8 mouse cellular contexts compared by ENCODE assay signal in the genomic region with DNA sequence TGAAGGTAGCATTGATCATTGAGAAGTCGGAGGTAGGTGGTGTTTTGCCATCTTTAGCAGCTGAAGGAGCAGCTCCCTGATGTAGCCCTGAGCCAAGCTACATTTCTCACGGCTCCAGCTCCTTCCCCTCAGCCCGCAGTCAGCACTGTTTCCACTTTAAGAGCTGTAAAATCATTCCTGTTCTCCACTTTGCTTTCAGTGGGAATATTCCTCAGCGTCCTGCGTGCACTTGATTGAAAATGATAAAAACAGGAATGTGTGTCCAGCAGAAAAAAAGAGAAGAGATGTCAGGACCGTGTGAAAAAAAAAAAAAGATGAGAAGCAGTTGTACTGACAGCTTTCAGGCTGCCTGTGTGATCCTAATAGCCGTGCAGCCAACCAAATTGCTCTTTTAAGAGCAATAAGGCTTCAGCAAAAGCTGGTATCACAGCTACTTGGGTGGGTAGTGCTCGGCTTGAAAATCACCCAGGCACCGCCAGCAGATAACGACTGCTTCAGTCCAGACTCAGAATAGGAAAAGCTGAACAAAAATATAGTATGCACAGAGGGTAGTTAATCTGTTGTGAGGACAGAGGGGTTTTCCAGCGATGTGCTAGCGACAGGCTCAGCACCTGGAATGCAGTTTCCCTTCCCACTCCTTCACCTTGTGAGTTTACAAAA.
A peak's percentile ranks its signal among the peaks of the same experiment; 100 is the strongest.
DNase-seq lines count a peak whose midpoint lies in the region; ATAC-seq and TF ChIP-seq lines count a peak whose summit lies in the region.

No protein-coding gene starts in this region.

- 22% methylated on average over 12 of the region's 12 CpGs for WGBS in forebrain, embryonic 10.5 days
- 7% methylated on average over 12 of the region's 12 CpGs for WGBS in intestine, embryonic 14.5 days
- WGBS in olfactory bulb, adult 2 months: 5% methylated on average over 12 of the region's 12 CpGs
- WGBS in thymus, adult 2 months: 37% methylated on average over 12 of the region's 12 CpGs
- 41% methylated on average over 12 of the region's 12 CpGs for WGBS in liver, embryonic 12.5 days (ENCODE audit: insufficient replicate concordance)

- ATAC-seq in intestine, embryonic 14.5 days (replicated peaks; ENCODE audit: low FRiP score, low TSS enrichment, low read depth): no peak
- ATAC-seq in liver, embryonic 12.5 days: no peak

- H3K27ac ChIP-seq in left cerebral cortex, adult 2 months: peak overlapping the region; percentile 94
- H3K27ac ChIP-seq in forebrain, embryonic 10.5 days: no peak overlapping the region
- no peak overlapping the region for H3K27ac ChIP-seq in intestine, embryonic 14.5 days (ENCODE audit: low read depth)
- peak overlapping the region; percentile 63; the same call in 1 of the 2 replicates for H3K27ac ChIP-seq in olfactory bulb, adult 2 months (ENCODE audit: insufficient read depth, low read depth, low read length)
- H3K27ac ChIP-seq in thymus, adult 2 months (ENCODE audit: control insufficient read depth, insufficient read depth, low read length): no peak overlapping the region
- H3K27ac ChIP-seq in liver, embryonic 12.5 days: no peak overlapping the region

- H3K36me3 ChIP-seq in forebrain, embryonic 10.5 days (replicated peaks): no peaks in the 10 kb centered on the region
- H3K36me3 ChIP-seq in intestine, embryonic 14.5 days (ENCODE audit: control insufficient read depth, insufficient read depth, low read length): no peaks in the 10 kb centered on the region
- H3K36me3 ChIP-seq in thymus, adult 2 months (ENCODE audit: control insufficient read depth, insufficient read depth, low read length): no peaks in the 10 kb centered on the region
- H3K36me3 ChIP-seq in liver, embryonic 12.5 days: no peaks in the 10 kb centered on the region

- H3K27me3 ChIP-seq in forebrain, embryonic 10.5 days (ENCODE audit: poor library complexity, severe bottlenecking): no peaks in the 10 kb centered on the region
- no peaks in the 10 kb centered on the region for H3K27me3 ChIP-seq in intestine, embryonic 14.5 days (replicated peaks; ENCODE audit: control insufficient read depth, insufficient read depth, low read length)
- no peaks in the 10 kb centered on the region for H3K27me3 ChIP-seq in thymus, adult 2 months (ENCODE audit: control insufficient read depth, insufficient read depth, low read length)
- no peaks in the 10 kb centered on the region for H3K27me3 ChIP-seq in liver, embryonic 12.5 days (replicated peaks)

- no peaks in the 10 kb centered on the region for H3K9me3 ChIP-seq in forebrain, embryonic 10.5 days
- no peaks in the 10 kb centered on the region for H3K9me3 ChIP-seq in intestine, embryonic 14.5 days (ENCODE audit: control insufficient read depth, low read length)
- H3K9me3 ChIP-seq in liver, embryonic 12.5 days (replicated peaks): no peaks in the 10 kb centered on the region

- TF ChIP-seq CTCF in left cerebral cortex, adult 2 months (IDR thresholded peaks at IDR 0.05): no peak
- TF ChIP-seq CTCF in olfactory bulb, adult 2 months (IDR thresholded peaks at IDR 0.05; ENCODE audit: insufficient read depth, low read depth, low read length): no peak
- no peak for TF ChIP-seq CTCF in thymus, adult 2 months (IDR thresholded peaks at IDR 0.05; ENCODE audit: borderline replicate concordance, control insufficient read depth, extremely low read depth, insufficient read depth, low read length, poor library complexity)

- intact Hi-C loops in left cerebral cortex, adult 2 months (cut with DNase I): loop anchor here (5.0 kb wide), 2 partner anchors 195 to 235 kb away; no protein-coding TSS in a partner anchor
- intact Hi-C loops in left cerebral cortex, postnatal 4 days (cut with DNase I): no loop called here

- H3K9ac ChIP-seq in intestine, embryonic 14.5 days (ENCODE audit: low read length): no peak overlapping the region
- no peak overlapping the region for H3K9ac ChIP-seq in liver, embryonic 12.5 days

- H3K4me1 ChIP-seq in forebrain, embryonic 10.5 days: peaks cover 18% of the 10 kb centered on the region
- H3K4me1 ChIP-seq in intestine, embryonic 14.5 days (replicated peaks; ENCODE audit: control insufficient read depth, insufficient read depth, low read length): no peaks in the 10 kb centered on the region
- H3K4me1 ChIP-seq in olfactory bulb, adult 2 months (ENCODE audit: control insufficient read depth, insufficient read depth, low read length): no peaks in the 10 kb centered on the region
- no peaks in the 10 kb centered on the region for H3K4me1 ChIP-seq in thymus, adult 2 months (replicated peaks; ENCODE audit: control insufficient read depth, insufficient read depth, low read length)
- H3K4me1 ChIP-seq in liver, embryonic 12.5 days: no peaks in the 10 kb centered on the region

- peak in 1 of 2 experiments; percentile 26 for DNase-seq in left cerebral cortex, adult 2 months (ENCODE audit: extremely low spot score in 1 of 2, low spot score in 2 of 2)
- DNase-seq in left cerebral cortex, postnatal 4 days: no peak
- DNase-seq in forebrain, embryonic 10.5 days (ENCODE audit: extremely low spot score, low spot score): no peak
- no peak for DNase-seq in intestine, embryonic 14.5 days (ENCODE audit: low spot score)
- DNase-seq in thymus, adult 2 months: no peak
- DNase-seq in cerebellum, adult 11-12 months: no peak

- TF ChIP-seq POLR2A in olfactory bulb, adult 2 months (IDR thresholded peaks at IDR 0.05; ENCODE audit: insufficient read depth, low read depth, low read length): no peak
- TF ChIP-seq POLR2A in thymus, adult 2 months (IDR thresholded peaks at IDR 0.05; ENCODE audit: control insufficient read depth, extremely low read depth, insufficient read depth, low read length, poor library complexity): no peak

- H3K4me2 ChIP-seq in intestine, embryonic 14.5 days (ENCODE audit: low read length): peak overlapping the region; percentile 39
- H3K4me2 ChIP-seq in liver, embryonic 12.5 days: no peak overlapping the region

- peak overlapping the region; percentile 47 for H3K4me3 ChIP-seq in left cerebral cortex, adult 2 months
- peak overlapping the region; percentile 27 for H3K4me3 ChIP-seq in forebrain, embryonic 10.5 days
- no peak overlapping the region; the same call in 1 of the 2 replicates for H3K4me3 ChIP-seq in intestine, embryonic 14.5 days (ENCODE audit: low read depth, low read length)
- H3K4me3 ChIP-seq in olfactory bulb, adult 2 months (ENCODE audit: insufficient read depth, low read depth, low read length): peak overlapping the region; percentile 46
- no peak overlapping the region for H3K4me3 ChIP-seq in thymus, adult 2 months (ENCODE audit: control insufficient read depth, insufficient read depth, low read length)
- no peak overlapping the region for H3K4me3 ChIP-seq in liver, embryonic 12.5 days

Comparison
In these comparisons a context has a peak if more than half of its experiments do, and no peak if none do; other contexts are left out.
1. H3K27ac ChIP-seq: peak in left cerebral cortex, adult 2 months (single experiment) and olfactory bulb, adult 2 months (single experiment); none in forebrain, embryonic 10.5 days (single experiment), intestine, embryonic 14.5 days (single experiment), thymus, adult 2 months (single experiment) and liver, embryonic 12.5 days (single experiment).
2. H3K4me3 ChIP-seq: peak in left cerebral cortex, adult 2 months (single experiment), forebrain, embryonic 10.5 days (single experiment) and olfactory bulb, adult 2 months (single experiment); none in intestine, embryonic 14.5 days (single experiment), thymus, adult 2 months (single experiment) and liver, embryonic 12.5 days (single experiment).